Mouse (Mus musculus) mammary gland, adult 2 months (tissue): ENCODE results near the gene Prrt3. TPM values are rescaled to one million over a fixed set of nuclear protein-coding genes. Genes with fewer than 3 reads are reported as not detected.

ENCODE experiments used
- polyA plus RNA-seq: library from polyadenylated mRNA; depleted of rRNA; stranded (reverse); fragments of >200 nt; gene quantifications from 2 replicates; pipeline ENCODE4 v1.2.3, GENCODE M21; 2012; ENCODE audit warnings: low replicate concordance; rRNA removed

The Prrt3 gene
- polyA plus RNA-seq = 0.03 and 0.12 TPM in 2 replicates

DNA sequence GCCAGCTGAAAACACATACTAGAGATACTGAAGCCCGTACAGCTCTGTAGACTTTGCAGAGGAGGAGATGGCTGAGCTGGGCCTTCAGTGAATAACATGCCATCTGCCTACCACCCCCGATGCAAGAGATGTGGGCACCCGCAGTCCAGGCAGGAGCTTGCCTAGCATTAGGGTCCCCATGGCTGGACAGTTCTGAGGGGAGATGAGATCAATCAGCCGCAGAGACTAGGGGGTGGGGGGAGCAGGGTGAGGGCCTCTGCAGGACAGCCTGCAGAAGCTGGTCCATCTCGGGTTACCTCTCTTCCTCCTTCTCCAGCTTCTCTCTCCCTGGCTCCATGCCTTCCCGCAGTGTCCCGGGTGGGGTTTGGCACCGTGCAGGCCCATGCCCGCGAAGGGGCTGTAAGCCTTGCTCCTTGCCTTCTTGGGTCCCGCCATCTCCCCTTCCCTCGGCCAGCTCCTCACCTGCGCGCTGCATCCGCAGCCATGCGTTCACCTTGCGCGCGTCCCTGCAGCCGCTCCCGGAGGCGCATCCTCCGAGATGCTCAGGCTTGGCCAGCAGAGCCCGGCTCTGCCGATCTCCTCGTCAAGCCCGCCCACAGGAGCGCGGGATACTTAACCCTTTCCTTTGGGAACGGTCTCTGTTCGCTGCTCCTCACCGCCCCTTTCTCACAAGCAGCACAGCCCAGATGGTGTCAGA lies at the start of gene Prrt3:
Prrt3 (minus strand) TSS at position 544 of the 697 bp plus-strand sequence.

DNA sequence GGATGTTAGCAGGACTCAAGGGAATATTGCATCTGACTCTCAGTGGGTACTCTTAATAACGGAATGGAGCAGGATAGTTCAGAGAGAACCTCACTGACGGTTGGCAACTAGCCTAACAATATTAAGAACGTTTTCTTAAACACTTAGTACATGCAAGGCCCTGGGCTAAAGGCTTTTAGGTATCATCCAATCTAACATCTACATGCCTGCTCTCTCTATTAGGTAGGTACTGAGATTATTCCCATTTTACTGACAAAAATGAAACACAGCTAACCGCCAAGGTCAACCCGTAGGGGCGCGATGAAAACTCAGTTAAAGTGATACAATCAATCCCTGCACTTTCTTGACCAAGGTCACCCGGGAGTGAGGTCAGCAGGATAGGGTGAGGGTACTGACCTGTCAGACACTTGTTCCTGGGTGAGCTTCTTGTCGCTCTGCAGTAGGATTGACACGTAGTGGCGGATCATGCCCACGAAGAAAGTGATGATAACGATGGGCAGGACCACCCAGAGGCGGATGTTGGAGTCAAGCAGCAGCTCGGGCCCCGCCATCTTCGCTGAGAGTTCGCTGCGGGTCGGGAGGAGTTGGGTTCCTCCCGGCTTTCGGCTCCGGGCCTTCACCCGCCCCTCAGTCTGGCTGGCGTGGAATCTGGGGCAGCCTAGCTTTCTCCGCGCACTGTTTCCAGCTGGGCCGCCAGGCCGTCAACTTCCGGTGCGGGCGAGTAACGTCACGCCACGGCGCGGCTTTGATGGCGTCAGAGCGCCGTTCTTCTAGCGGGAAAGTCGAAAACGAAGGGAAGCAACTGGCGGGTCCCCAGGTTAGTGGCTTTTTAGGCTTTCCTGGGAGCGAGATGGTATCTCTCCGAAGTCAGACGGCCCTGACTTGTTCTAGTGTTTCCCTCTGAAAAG lies 29.5 kb upstream of the Prrt3 start, which contains the start of the genes Emc3 and Fancd2:
Emc3 (minus strand) TSS at position 721 of the 908 bp plus-strand sequence.
Fancd2 (plus strand) TSS at position 751 of the 908 bp plus-strand sequence.

DNA sequence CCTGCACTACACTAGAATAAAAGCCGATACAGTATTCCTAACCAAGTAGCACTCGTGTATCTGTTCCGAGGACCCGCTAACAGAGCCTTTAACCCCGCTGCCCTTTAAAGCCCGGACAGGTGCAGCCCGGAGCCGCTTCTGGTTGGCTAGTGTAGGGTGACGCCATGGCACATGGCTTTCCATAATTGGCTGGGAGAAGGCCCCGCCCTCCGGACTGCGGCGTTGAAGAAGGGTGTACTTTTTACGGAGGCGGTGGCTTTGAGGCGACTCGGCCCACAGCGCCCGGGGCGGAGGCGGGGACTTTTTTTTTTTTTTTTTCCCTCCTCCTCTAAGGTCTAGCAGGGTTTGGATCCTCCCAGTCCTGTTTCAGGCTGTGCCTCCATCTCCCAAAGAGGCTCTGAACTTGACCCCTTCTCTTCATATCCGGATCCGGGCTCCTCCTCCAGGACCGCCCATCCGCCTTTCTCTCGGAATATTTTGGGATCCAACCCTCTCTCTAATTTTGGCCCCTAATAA lies 18.6 kb downstream of the Prrt3 start, which contains the start of gene Creld1:
Creld1 (plus strand) TSS at position 198 of the 516 bp plus-strand sequence.

DNA sequence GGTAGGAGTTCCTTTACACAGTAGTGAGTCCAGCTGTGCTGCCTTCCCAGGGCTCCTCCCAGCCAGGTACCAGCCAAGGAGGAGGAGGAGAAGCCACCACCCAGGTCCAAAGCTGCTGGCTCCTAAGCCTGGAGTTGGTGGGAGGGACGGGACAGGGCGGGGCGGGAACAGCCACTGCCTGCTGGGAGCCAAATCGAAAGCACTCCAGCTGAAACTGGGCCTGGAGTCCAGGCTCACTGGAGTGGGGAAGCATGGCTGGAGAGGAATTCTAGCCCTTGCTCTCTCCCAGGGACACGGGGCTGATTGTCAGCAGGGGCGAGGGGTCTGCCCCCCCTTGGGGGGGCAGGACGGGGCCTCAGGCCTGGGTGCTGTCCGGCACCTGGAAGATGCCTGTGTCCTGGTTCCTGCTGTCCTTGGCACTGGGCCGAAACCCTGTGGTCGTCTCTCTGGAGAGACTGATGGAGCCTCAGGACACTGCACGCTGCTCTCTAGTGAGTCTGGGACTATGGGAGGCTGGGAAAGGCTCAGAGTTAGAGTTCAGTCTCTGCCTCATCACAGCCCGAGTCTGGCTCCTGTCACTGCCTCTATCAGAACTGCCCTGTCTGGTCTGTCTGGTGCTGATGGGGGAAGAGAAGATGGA lies 30.3 kb downstream of the Prrt3 start, which contains the start of gene Il17rc:
Il17rc (plus strand) TSS at position 131 of the 640 bp plus-strand sequence.

DNA sequence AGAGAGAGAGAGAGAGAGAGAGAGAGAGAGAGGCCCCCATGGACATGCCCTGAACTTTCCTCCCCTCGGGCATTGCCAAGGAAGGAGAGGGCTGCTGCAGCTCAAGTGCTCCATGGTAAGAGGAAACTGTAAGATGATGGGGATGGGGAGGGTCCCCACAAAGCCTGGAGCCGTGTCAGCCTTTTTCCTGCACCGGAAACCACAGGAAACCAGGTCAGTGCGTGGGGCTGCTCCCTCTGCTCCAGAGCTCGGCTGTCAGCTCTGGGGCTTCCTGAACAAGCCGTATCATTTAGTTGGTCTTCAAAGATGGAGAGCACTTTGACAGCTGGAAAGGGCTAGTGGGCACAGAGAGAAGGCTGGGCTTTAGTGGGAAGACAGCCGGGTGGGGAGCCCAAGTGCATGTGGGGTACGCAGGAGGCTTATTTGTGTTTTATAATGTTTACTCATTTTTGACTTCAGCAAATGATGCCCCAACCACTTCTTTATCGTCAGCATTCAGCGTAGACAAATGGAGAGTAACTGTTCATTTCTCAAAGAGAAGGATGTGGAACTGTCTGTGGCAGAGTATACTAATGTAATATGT lies 43.7 kb downstream of the Prrt3 start, which contains the start of gene Il17re:
Il17re (plus strand) TSS at position 533 of the 583 bp plus-strand sequence.

Other genes starting within 250 kb of the Prrt3 start
- 0.19 and 0.29 TPM in 2 replicates for gene Cpne9, start 219.6 kb downstream of the Prrt3 start, polyA plus RNA-seq
- gene Brpf1, start 194.8 kb downstream of the Prrt3 start, polyA plus RNA-seq = 21.5 and 25.7 TPM in 2 replicates
- 20.4 and 23.9 TPM in 2 replicates for gene Ogg1, start 175.0 kb downstream of the Prrt3 start, polyA plus RNA-seq
- 50.4 and 63.0 TPM in 2 replicates for gene Camk1, start 157.9 kb downstream of the Prrt3 start, polyA plus RNA-seq
- 18.9 and 22.2 TPM in 2 replicates for gene Tada3, start 124.0 kb downstream of the Prrt3 start, polyA plus RNA-seq
- gene Arpc4, start 123.8 kb downstream of the Prrt3 start, polyA plus RNA-seq = 65.2 and 96.3 TPM in 2 replicates
- gene Ttll3, start 112.7 kb downstream of the Prrt3 start, polyA plus RNA-seq = 11.4 and 13.8 TPM in 2 replicates
- 86.7 and 143 TPM in 2 replicates for gene Rpusd3, start 82.6 kb downstream of the Prrt3 start, polyA plus RNA-seq
- 1,508 and 1,611 TPM in 2 replicates for gene Cidec, start 66.2 kb downstream of the Prrt3 start, polyA plus RNA-seq
- 48.4 and 107 TPM in 2 replicates for gene Jagn1, start 59.4 kb downstream of the Prrt3 start, polyA plus RNA-seq
- gene Il17re, start 43.4 kb downstream of the Prrt3 start, polyA plus RNA-seq = 25.9 and 44.8 TPM in 2 replicates
- 59.1 and 98.0 TPM in 2 replicates for gene Il17rc, start 30.5 kb downstream of the Prrt3 start, polyA plus RNA-seq
- 32.7 and 35.8 TPM in 2 replicates for gene Creld1, start 18.6 kb downstream of the Prrt3 start, polyA plus RNA-seq
- 40.1 and 68.3 TPM in 2 replicates for gene Emc3, start 29.7 kb upstream of the Prrt3 start, polyA plus RNA-seq
- gene Fancd2, start 29.8 kb upstream of the Prrt3 start, polyA plus RNA-seq = 0.67 and 1.8 TPM in 2 replicates
- gene Fancd2os, start 98.8 kb upstream of the Prrt3 start, polyA plus RNA-seq = not detected in 2 replicates
- gene Brk1, start 102.8 kb upstream of the Prrt3 start, polyA plus RNA-seq = 130 and 284 TPM in 2 replicates
- gene Vhl, start 122.0 kb upstream of the Prrt3 start, polyA plus RNA-seq = 19.2 and 29.8 TPM in 2 replicates
- gene Irak2, start 136.5 kb upstream of the Prrt3 start, polyA plus RNA-seq = 40.7 and 50.7 TPM in 2 replicates
- 27.4 and 28.4 TPM in 2 replicates for gene Tatdn2, start 195.1 kb upstream of the Prrt3 start, polyA plus RNA-seq
- 0.31 and 0.65 TPM in 2 replicates for gene Ghrl, start 217.9 kb upstream of the Prrt3 start, polyA plus RNA-seq
- 85.8 and 121 TPM in 2 replicates for gene Sec13, start 238.8 kb upstream of the Prrt3 start, polyA plus RNA-seq